Mouse (Mus musculus) MEL (cell line): ENCODE measurements at regions not wholly inside any gene's neighbourhood (a gene's known extent, or its start where the extent isn't known, plus 50 kb on each side); places are given as distances from the start of the nearest gene placed in this dataset.

Experiments
- DNase-seq: peaks from one replicate; pipeline ENCODE4 v3.0.0; 2011; ENCODE audit warnings: low read depth, low spot score
- H3K27ac ChIP-seq: 2 replicates; pipeline ENCODE4 v1.5.1; 2012; ENCODE audit warnings: low read depth, mild to moderate bottlenecking, control low read depth, low read length, moderate library complexity; ENCODE audit not compliant: control insufficient read depth
- H3K27me3 ChIP-seq, 2 experiments: fragments of 150-350 bp in 1 of 2; sonication (generic) in 1 of 2; 2 replicates each; pipeline ENCODE4 v1.6.1; 2012; ENCODE audit warnings: low read length in 2 of 2, mild to moderate bottlenecking in 2 of 2, improper control_type of control experiment in 1 of 2, moderate library complexity in 1 of 2; ENCODE audit not compliant: insufficient read depth in 2 of 2, control insufficient read depth in 1 of 2
- H3K36me3 ChIP-seq, 2 experiments: 2 replicates each; pipeline ENCODE4 v1.6.1; 2012 to 2014; ENCODE audit warnings: low read length in 2 of 2, improper control_type of control experiment in 1 of 2, inconsistent platforms in 1 of 2, mild to moderate bottlenecking in 1 of 2; ENCODE audit not compliant: insufficient read depth in 2 of 2, control insufficient read depth in 1 of 2
- H3K4me1 ChIP-seq, 2 experiments: fragments of 150-350 bp in 1 of 2; sonication (generic) in 1 of 2; 2 replicates each; pipeline ENCODE4 v1.6.1; 2012; ENCODE audit warnings: low read length in 2 of 2, improper control_type of control experiment in 1 of 2, mild to moderate bottlenecking in 1 of 2; ENCODE audit not compliant: insufficient read depth in 2 of 2, control insufficient read depth in 1 of 2
- H3K4me3 ChIP-seq, 2 experiments: fragments of 150-350 bp in 1 of 2; sonication (generic) in 1 of 2; 2 replicates each; pipeline ENCODE4 v1.5.1; 2012; ENCODE audit warnings: low read depth in 2 of 2, low read length in 2 of 2, mild to moderate bottlenecking in 2 of 2, moderate library complexity in 2 of 2, control low read depth in 1 of 2, improper control_type of control experiment in 1 of 2; ENCODE audit not compliant: control insufficient read depth in 1 of 2, insufficient read depth in 1 of 2
- H3K79me2 ChIP-seq: 2 replicates; pipeline ENCODE4 v1.6.1; 2012; ENCODE audit warnings: mild to moderate bottlenecking, low read length, moderate library complexity; ENCODE audit not compliant: control insufficient read depth, poor library complexity, insufficient read depth
- H3K9ac ChIP-seq: 2 replicates; pipeline ENCODE4 v1.6.1; 2012; ENCODE audit warnings: low read depth, mild to moderate bottlenecking, control low read depth, low read length, moderate library complexity; ENCODE audit not compliant: control insufficient read depth, poor library complexity, severe bottlenecking
- H3K9me3 ChIP-seq: fragments of 150-350 bp; sonication (generic); replicated peaks from 2 replicates; pipeline ENCODE4 v1.6.1; 2012; ENCODE audit warnings: mild to moderate bottlenecking, low read length, improper control_type of control experiment, moderate library complexity; ENCODE audit not compliant: insufficient read depth
- CTCF ChIP-seq, 3 experiments: IDR thresholded peaks in 2 of 3; conservative IDR thresholded peaks in 1 of 3; 2 replicates each; pipeline ENCODE4 v1.5.1; 2011 to 2012; ENCODE audit warnings: low read length in 3 of 3, low read depth in 2 of 3, mild to moderate bottlenecking in 2 of 3, improper control_type of control experiment in 1 of 3, inconsistent platforms in 1 of 3, mixed read lengths in 1 of 3, moderate library complexity in 1 of 3; ENCODE audit not compliant: control insufficient read depth in 1 of 3, insufficient read depth in 1 of 3, poor library complexity in 1 of 3, severe bottlenecking in 1 of 3
- E2F4 ChIP-seq: IDR thresholded peaks from 2 replicates; pipeline ENCODE4 v1.6.1; 2011; ENCODE audit warnings: low read depth, low read length, improper control_type of control experiment, borderline replicate concordance
- ELF1 ChIP-seq: IDR thresholded peaks from 2 replicates; pipeline ENCODE4 v1.6.1; 2014; ENCODE audit warnings: low read depth, mild to moderate bottlenecking, inconsistent platforms, low read length, improper control_type of control experiment, moderate library complexity
- GABPA ChIP-seq: IDR thresholded peaks from 2 replicates; pipeline ENCODE4 v1.6.1; 2012; ENCODE audit warnings: low read depth, mild to moderate bottlenecking, inconsistent platforms, low read length, improper control_type of control experiment, moderate library complexity
- JUND ChIP-seq: IDR thresholded peaks from 2 replicates; pipeline ENCODE4 v1.6.1; 2011; ENCODE audit warnings: low read depth, mild to moderate bottlenecking, improper control_type of control experiment, low read length
- MAFK ChIP-seq: IDR thresholded peaks from 2 replicates; pipeline ENCODE4 v1.6.1; 2011; ENCODE audit warnings: low read depth, mild to moderate bottlenecking, low read length, improper control_type of control experiment, borderline replicate concordance
- MAZ ChIP-seq: IDR thresholded peaks from 2 replicates; pipeline ENCODE4 v1.6.1; 2012; ENCODE audit warnings: low read depth, mild to moderate bottlenecking, inconsistent platforms, low read length, improper control_type of control experiment
- MEF2A ChIP-seq: IDR thresholded peaks from 2 replicates; pipeline ENCODE4 v1.6.1; 2014; ENCODE audit warnings: low read depth, mild to moderate bottlenecking, inconsistent platforms, low read length, improper control_type of control experiment; ENCODE audit not compliant: poor library complexity, insufficient replicate concordance, severe bottlenecking; ENCODE audit errors: extremely low read depth
- MYB ChIP-seq: IDR thresholded peaks from 2 replicates; pipeline ENCODE4 v1.6.1; 2011; ENCODE audit warnings: mild to moderate bottlenecking, low read depth, low read length, improper control_type of control experiment
- NELFE ChIP-seq: IDR thresholded peaks from 2 replicates; pipeline ENCODE4 v1.6.1; 2011; ENCODE audit warnings: low read depth, low read length, improper control_type of control experiment
- POLR2A ChIP-seq, 2 experiments: IDR thresholded peaks; 2 replicates each; pipeline ENCODE4 v1.6.1; 2011 to 2012; ENCODE audit warnings: low read length in 2 of 2, mild to moderate bottlenecking in 2 of 2, control low read depth in 1 of 2, improper control_type of control experiment in 1 of 2, low read depth in 1 of 2, moderate library complexity in 1 of 2; ENCODE audit not compliant: control insufficient read depth in 1 of 2, insufficient read depth in 1 of 2, poor library complexity in 1 of 2
- POLR2AphosphoS2 ChIP-seq: IDR thresholded peaks from 2 replicates; pipeline ENCODE4 v1.6.1; 2011; ENCODE audit warnings: low read length, improper control_type of control experiment
- POLR2AphosphoS5 ChIP-seq: IDR thresholded peaks from 2 replicates; pipeline ENCODE4 v1.6.1; 2012; ENCODE audit warnings: low read depth, borderline replicate concordance, mild to moderate bottlenecking, inconsistent platforms, low read length, moderate library complexity, mixed read lengths
- RAD21 ChIP-seq: IDR thresholded peaks from 2 replicates; pipeline ENCODE4 v1.6.1; 2011; ENCODE audit warnings: mild to moderate bottlenecking, low read depth, low read length, improper control_type of control experiment
- RCOR1 ChIP-seq: IDR thresholded peaks from 2 replicates; pipeline ENCODE4 v1.6.1; 2012; ENCODE audit warnings: low read depth, mild to moderate bottlenecking, inconsistent platforms, low read length, improper control_type of control experiment
- TBP ChIP-seq: IDR thresholded peaks from 2 replicates; pipeline ENCODE4 v1.8.0; 2011; ENCODE audit warnings: low read depth, low read length, improper control_type of control experiment
- USF1 ChIP-seq: IDR thresholded peaks from 2 replicates; pipeline ENCODE4 v1.6.1; 2014; ENCODE audit warnings: low read depth, mild to moderate bottlenecking, inconsistent platforms, low read length, improper control_type of control experiment, moderate library complexity
- ZC3H11A ChIP-seq: IDR thresholded peaks from 2 replicates; pipeline ENCODE4 v1.6.1; 2012; ENCODE audit warnings: low read depth, mild to moderate bottlenecking, inconsistent platforms, low read length, improper control_type of control experiment
- ZKSCAN1 ChIP-seq: IDR thresholded peaks from 2 replicates; pipeline ENCODE4 v1.6.1; 2012; ENCODE audit warnings: low read depth, mild to moderate bottlenecking, inconsistent platforms, low read length, improper control_type of control experiment, moderate library complexity

GRCm38 (mm10) chr13:69343806-69344205, 189.7 kb upstream of the Nsun2 start:
- Histone ChIP-seq H3K27me3 (no peaks in the 10 kb centered on the region), H3K4me1 (no peaks in the 10 kb centered on the region), H3K36me3 (no peaks in the 10 kb centered on the region), H3K9ac (no peak overlapping the region), H3K9me3 (no peaks in the 10 kb centered on the region), H3K27ac (no peak overlapping the region), H3K4me3 (no peak overlapping the region), H3K79me2 (no peaks in the 10 kb centered on the region)
- no peak for DNase-seq
- TF ChIP-seq POLR2AphosphoS5 (no peak), MEF2A (no peak), ELF1 (no peak), MAFK (no peak), JUND (no peak), MYB (no peak), USF1 (no peak), MAZ (no peak), RCOR1 (no peak), CTCF (IDR thresholded peaks at IDR 0.05 in 2 of 3, conservative IDR thresholded peaks at IDR 0.05 in 1 of 3; ENCODE audit: control insufficient read depth in 1 of 3, insufficient read depth in 1 of 3, low read depth in 2 of 3, low read length in 3 of 3, poor library complexity in 1 of 3, severe bottlenecking in 1 of 3) (no peak)

- H3K4me3 ChIP-seq: no peak overlapping the region
- no peaks in the 10 kb centered on the region for H3K4me1 ChIP-seq
- H3K27ac ChIP-seq: no peak overlapping the region
- H3K9me3 ChIP-seq: no peaks in the 10 kb centered on the region
- H3K79me2 ChIP-seq: no peaks in the 10 kb centered on the region
- no peaks in the 10 kb centered on the region for H3K36me3 ChIP-seq
- no peak for DNase-seq
- no peak for TF ChIP-seq TBP
- TF ChIP-seq POLR2AphosphoS2: no peak
- TF ChIP-seq RAD21: no peak
- no peak for TF ChIP-seq NELFE
- no peak for TF ChIP-seq POLR2AphosphoS5
- TF ChIP-seq ZC3H11A: no peak
- no peak for TF ChIP-seq ZKSCAN1
- no peak for TF ChIP-seq GABPA
- no peak for TF ChIP-seq E2F4
- no peak for TF ChIP-seq POLR2A (IDR thresholded peaks at IDR 0.05; ENCODE audit: control insufficient read depth in 1 of 2, insufficient read depth in 1 of 2, low read depth in 1 of 2, low read length in 2 of 2, poor library complexity in 1 of 2)
- no peak for TF ChIP-seq USF1
- no peak overlapping the region for H3K9ac ChIP-seq
- H3K27me3 ChIP-seq: no peaks in the 10 kb centered on the region
Observed at GRCm38 (mm10) chr13:69357435-69357834, 176.1 kb upstream of the Nsun2 start.
